Mouse (Mus musculus) CH12.LX (cell line): ENCODE results near the gene Rfc3. TPM values are rescaled to one million over a fixed set of nuclear protein-coding genes. Genes with fewer than 3 reads are reported as not detected.

Experiments
- DNase-seq: peaks from one replicate; pipeline ENCODE4 v3.0.0-alpha.2; 2013; ENCODE audit errors: extremely low read depth
- H3K27ac ChIP-seq: 2 replicates; pipeline ENCODE4 v1.5.1; 2012; ENCODE audit warnings: low read depth, mild to moderate bottlenecking, control low read depth, moderate library complexity; ENCODE audit not compliant: insufficient read depth
- H3K27me3 ChIP-seq: replicated peaks from 2 replicates; pipeline ENCODE3; 2012; ENCODE audit warnings: inconsistent platforms
- H3K36me3 ChIP-seq, 2 experiments: replicated peaks in 1 of 2; 2 replicates each; pipeline versions ENCODE3 to v1.6.1; 2012; ENCODE audit warnings: inconsistent platforms in 1 of 2, low read length in 1 of 2, mild to moderate bottlenecking in 1 of 2, mixed read lengths in 1 of 2, moderate library complexity in 1 of 2; ENCODE audit not compliant: control insufficient read depth in 1 of 2, insufficient read depth in 1 of 2
- H3K4me1 ChIP-seq, 2 experiments: 2 replicates each; pipeline ENCODE4 v1.6.1; 2012; ENCODE audit warnings: inconsistent platforms in 1 of 2, moderate library complexity in 1 of 2; ENCODE audit not compliant: insufficient read depth in 2 of 2, control insufficient read depth in 1 of 2
- H3K4me2 ChIP-seq: 2 replicates; pipeline ENCODE4 v1.6.1; 2012; ENCODE audit warnings: low read depth, mild to moderate bottlenecking, control low read depth; ENCODE audit not compliant: poor library complexity, insufficient read depth, severe bottlenecking
- H3K4me3 ChIP-seq, 3 experiments: fragments of 150-350 bp in 1 of 3; sonication (generic) in 1 of 3; replicated peaks in 1 of 3; 2 replicates each; pipeline versions ENCODE3 to v1.5.1; 2011 to 2012; ENCODE audit warnings: low read depth in 2 of 3, low read length in 2 of 3, mild to moderate bottlenecking in 2 of 3, moderate library complexity in 2 of 3, control low read depth in 1 of 3, improper control_type of control experiment in 1 of 3, inconsistent platforms in 1 of 3, mixed read lengths in 1 of 3; ENCODE audit not compliant: poor library complexity in 1 of 3
- H3K79me2 ChIP-seq: replicated peaks from 2 replicates; pipeline ENCODE4 v1.6.1; 2012; ENCODE audit warnings: mild to moderate bottlenecking, moderate library complexity; ENCODE audit not compliant: control insufficient read depth, poor library complexity, insufficient read depth, severe bottlenecking; ENCODE audit errors: extremely low read depth
- H3K9ac ChIP-seq: 2 replicates; pipeline ENCODE4 v1.6.1; 2012; ENCODE audit warnings: low read depth, mild to moderate bottlenecking, control low read depth, moderate library complexity; ENCODE audit not compliant: insufficient read depth
- H3K9me3 ChIP-seq: replicated peaks from 2 replicates; pipeline ENCODE3; 2012; ENCODE audit warnings: low read length, inconsistent platforms, mixed read lengths
- BHLHE40 ChIP-seq: IDR thresholded peaks from 2 replicates; pipeline ENCODE4 v1.6.1; 2011; ENCODE audit warnings: mild to moderate bottlenecking, low read depth, low read length, improper control_type of control experiment
- CHD2 ChIP-seq: IDR thresholded peaks from 2 replicates; pipeline ENCODE4 v1.6.1; 2011; ENCODE audit warnings: low read length, improper control_type of control experiment
- CTCF ChIP-seq, 2 experiments: IDR thresholded peaks in 1 of 2; conservative IDR thresholded peaks in 1 of 2; 2 replicates each; pipeline ENCODE4 v1.5.1; 2011 to 2012; ENCODE audit warnings: low read depth in 2 of 2, low read length in 2 of 2, improper control_type of control experiment in 1 of 2, inconsistent platforms in 1 of 2, mild to moderate bottlenecking in 1 of 2, moderate library complexity in 1 of 2
- E2F4 ChIP-seq: IDR thresholded peaks from 2 replicates; pipeline ENCODE4 v1.6.1; 2011; ENCODE audit warnings: low read depth, low read length, improper control_type of control experiment; ENCODE audit not compliant: insufficient replicate concordance
- ELF1 ChIP-seq: IDR thresholded peaks from 2 replicates; pipeline ENCODE4 v1.6.1; 2014; ENCODE audit warnings: low read depth, mild to moderate bottlenecking, inconsistent platforms, low read length, improper control_type of control experiment
- JUN ChIP-seq: IDR thresholded peaks from 2 replicates; pipeline ENCODE4 v1.6.1; 2011; ENCODE audit warnings: low read depth, mild to moderate bottlenecking, low read length, improper control_type of control experiment, moderate library complexity; ENCODE audit not compliant: insufficient read depth
- MAX ChIP-seq: IDR thresholded peaks from 2 replicates; pipeline ENCODE4 v1.6.1; 2011; ENCODE audit warnings: low read length, improper control_type of control experiment
- MXI1 ChIP-seq: IDR thresholded peaks from 2 replicates; pipeline ENCODE4 v1.6.1; 2011; ENCODE audit warnings: mild to moderate bottlenecking, low read depth, low read length, improper control_type of control experiment
- MYC ChIP-seq: IDR thresholded peaks from 2 replicates; pipeline ENCODE4 v1.6.1; 2011; ENCODE audit warnings: low read depth, mild to moderate bottlenecking, improper control_type of control experiment, low read length
- NELFE ChIP-seq: IDR thresholded peaks from 2 replicates; pipeline ENCODE4 v1.6.1; 2011; ENCODE audit warnings: low read depth, low read length, improper control_type of control experiment
- PAX5 ChIP-seq: IDR thresholded peaks from 2 replicates; pipeline ENCODE4 v1.6.1; 2012; ENCODE audit warnings: low read length, inconsistent platforms, mixed read lengths
- POLR2A ChIP-seq: IDR thresholded peaks from 2 replicates; pipeline ENCODE4 v1.6.1; 2011; ENCODE audit warnings: low read depth, mild to moderate bottlenecking, improper control_type of control experiment, low read length
- POLR2AphosphoS2 ChIP-seq: IDR thresholded peaks from 2 replicates; pipeline ENCODE4 v1.6.1; 2011; ENCODE audit warnings: low read depth, low read length, improper control_type of control experiment
- RAD21 ChIP-seq: IDR thresholded peaks from 2 replicates; pipeline ENCODE4 v1.6.1; 2011; ENCODE audit warnings: low read depth, mild to moderate bottlenecking, low read length, improper control_type of control experiment, moderate library complexity
- SIN3A ChIP-seq: IDR thresholded peaks from 2 replicates; pipeline ENCODE4 v1.6.1; 2012; ENCODE audit warnings: low read length, improper control_type of control experiment, inconsistent platforms
- SMC3 ChIP-seq: IDR thresholded peaks from 2 replicates; pipeline ENCODE4 v1.6.1; 2011; ENCODE audit warnings: low read depth, low read length, improper control_type of control experiment
- TBP ChIP-seq: conservative IDR thresholded peaks from 2 replicates; pipeline ENCODE4 v1.6.1; 2011; ENCODE audit warnings: low read depth, low read length, improper control_type of control experiment
- ZC3H11A ChIP-seq: IDR thresholded peaks from 2 replicates; pipeline ENCODE4 v1.6.1; 2012; ENCODE audit warnings: low read depth, mild to moderate bottlenecking, inconsistent platforms, low read length, improper control_type of control experiment
- ZMIZ1 ChIP-seq: IDR thresholded peaks from 2 replicates; pipeline ENCODE4 v1.6.1; 2012; ENCODE audit warnings: low read depth, mild to moderate bottlenecking, inconsistent platforms, low read length, improper control_type of control experiment
- ZNF384 ChIP-seq: IDR thresholded peaks from 2 replicates; pipeline ENCODE4 v1.6.1; 2012; ENCODE audit warnings: low read depth, low read length, improper control_type of control experiment, inconsistent platforms
- dilution Hi-C: fragments of 300-500 bp; cut with MboI; formaldehyde crosslinking; loops from 2 replicates; pipeline ENCODE4 v1.14.3; 2020; ENCODE audit warnings: low sequenced_read_pairs; ENCODE audit not compliant: extremely low pct_unique_long_range_greater_than_20kb, extremely low pct_ligation_motif_present
- in situ Hi-C: fragments of 300-500 bp; cut with MboI; formaldehyde crosslinking; loops from 3 replicates; pipeline ENCODE4 v1.14.3; 2019; ENCODE audit warnings: low sequenced_read_pairs, low pct_ligation_motif_present, low pct_unique_long_range_greater_than_20kb, mixed read lengths
- polyA plus RNA-seq: library from polyadenylated mRNA; unstranded; fragments of >175 nt; gene quantifications from 2 replicates; pipeline ENCODE4 v1.2.1, GENCODE M21; 2012; ENCODE audit warnings: low read depth; ENCODE audit not compliant: insufficient read length
- total RNA-seq, 2 experiments: library from RNA; depleted of rRNA; stranded (reverse); fragments of 300-350 nt in 1 of 2; fragments of >200 nt in 1 of 2; gene quantifications; 2 replicates each; pipeline ENCODE4 v1.2.3; 2012 to 2014

Gene Rfc3
- total and polyA plus RNA-seq, 3 experiments = 53.3 to 87.9 (median 66.9) TPM

DNA sequence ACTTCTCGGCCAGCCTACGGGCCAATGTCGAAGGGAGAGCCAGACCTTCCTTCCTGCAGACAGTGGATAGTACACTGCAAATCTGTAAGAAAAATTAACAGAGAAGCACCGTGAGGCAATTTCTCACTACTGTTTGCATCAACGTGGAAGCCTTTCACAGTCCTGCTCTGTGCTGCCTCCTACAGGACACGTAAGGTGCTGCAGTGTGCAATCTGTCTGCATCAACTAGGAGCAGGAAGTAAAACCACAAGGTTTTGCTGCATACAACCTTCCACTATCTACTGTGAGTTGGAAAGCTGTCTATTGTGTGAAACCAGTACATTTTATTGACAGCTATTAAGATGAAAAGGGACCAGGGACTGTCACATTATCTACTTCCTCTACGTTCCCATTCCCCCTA is 6.2 kb downstream of the Rfc3 start:
- dilution Hi-C loops = no loop called here
- no peak overlapping the region for H3K4me3 ChIP-seq
- peaks cover 6 to 14% of the 10 kb centered on the region in 2 experiments; a peak in 2 of 4 replicates for H3K4me1 ChIP-seq
- no peaks in the 10 kb centered on the region for H3K27me3 ChIP-seq
- peak; percentile 68 for DNase-seq
- TF ChIP-seq MAX (no peak), ELF1 (0 out of 2 replicates have a peak, but pooled peaks have one; percentile 25), RAD21 (peak; percentile 49), CHD2 (no peak), MYC (0 out of 2 replicates have a peak, but pooled peaks have one; percentile 31), SIN3A (no peak), NELFE (0 out of 2 replicates have a peak, but pooled peaks have one; percentile 30), ZC3H11A (no peak), TBP (no peak), CTCF (conservative IDR thresholded peaks at IDR 0.05 in 1 of 2, IDR thresholded peaks at IDR 0.05 in 1 of 2; ENCODE audit: low read depth in 2 of 2, low read length in 2 of 2) (peak; percentile 78 to 96), ZNF384 (no peak), PAX5 (no peak), SMC3 (peak; percentile 50)
- no peaks in the 10 kb centered on the region; the same call in 1 of the 2 replicates for H3K79me2 ChIP-seq
- no peaks in the 10 kb centered on the region for H3K9me3 ChIP-seq
- H3K27ac ChIP-seq = no peak overlapping the region
- H3K36me3 ChIP-seq = peaks cover 59 to 92% of the 10 kb centered on the region in 2 experiments
- in situ Hi-C loops = no loop called here
- no peak overlapping the region for H3K9ac ChIP-seq
- no peak overlapping the region for H3K4me2 ChIP-seq

DNA sequence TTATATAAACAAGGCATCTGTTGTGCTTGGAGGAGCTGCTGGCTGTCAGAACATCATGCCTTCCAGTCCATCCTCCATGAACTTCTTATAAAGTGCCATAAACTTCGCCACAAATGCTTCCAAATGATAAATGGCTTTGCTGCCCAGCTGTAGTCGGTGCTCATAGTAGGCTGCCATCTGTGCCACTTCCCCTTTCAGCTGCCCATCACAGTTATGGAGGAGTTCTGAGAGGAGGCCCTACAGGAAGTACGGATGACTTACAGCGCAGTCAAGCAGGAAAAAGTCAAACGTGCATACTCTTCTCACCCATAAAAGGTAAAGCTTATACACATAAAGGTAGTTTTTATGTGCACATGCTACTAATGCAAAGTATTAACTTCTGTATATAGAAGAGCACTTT is 8.2 kb downstream of the Rfc3 start:
- H3K36me3 ChIP-seq = peaks cover 49 to 73% of the 10 kb centered on the region in 2 experiments
- peak; percentile 13 for DNase-seq
- H3K79me2 ChIP-seq = no peaks in the 10 kb centered on the region
- in situ Hi-C loops = no loop called here
- no peak overlapping the region for H3K9ac ChIP-seq
- dilution Hi-C loops = no loop called here
- H3K9me3 ChIP-seq = no peaks in the 10 kb centered on the region
- H3K27ac ChIP-seq = no peak overlapping the region
- H3K4me3 ChIP-seq = no peak overlapping the region
- H3K4me2 ChIP-seq = no peak overlapping the region
- H3K27me3 ChIP-seq = no peaks in the 10 kb centered on the region
- no peak for TF ChIP-seq JUN
- TF ChIP-seq POLR2A = no peak
- TF ChIP-seq BHLHE40 = no peak
- no peak for TF ChIP-seq ZMIZ1
- no peak for TF ChIP-seq ZNF384
- TF ChIP-seq MYC = no peak
- no peak for TF ChIP-seq E2F4
- no peak for TF ChIP-seq POLR2AphosphoS2
- no peak for TF ChIP-seq MXI1
- H3K4me1 ChIP-seq = peaks cover 0 to 7% of the 10 kb centered on the region in 2 experiments; a peak in 1 of 4 replicates
